Mouse (Mus musculus) NIH3T3 (cell line): ENCODE data around the gene Prpf4.

Source experiments
- DNase-seq: peaks from one replicate; pipeline ENCODE4 v3.0.0-alpha.2; 2012; ENCODE audit warnings: low read depth

The Prpf4 gene

DNA sequence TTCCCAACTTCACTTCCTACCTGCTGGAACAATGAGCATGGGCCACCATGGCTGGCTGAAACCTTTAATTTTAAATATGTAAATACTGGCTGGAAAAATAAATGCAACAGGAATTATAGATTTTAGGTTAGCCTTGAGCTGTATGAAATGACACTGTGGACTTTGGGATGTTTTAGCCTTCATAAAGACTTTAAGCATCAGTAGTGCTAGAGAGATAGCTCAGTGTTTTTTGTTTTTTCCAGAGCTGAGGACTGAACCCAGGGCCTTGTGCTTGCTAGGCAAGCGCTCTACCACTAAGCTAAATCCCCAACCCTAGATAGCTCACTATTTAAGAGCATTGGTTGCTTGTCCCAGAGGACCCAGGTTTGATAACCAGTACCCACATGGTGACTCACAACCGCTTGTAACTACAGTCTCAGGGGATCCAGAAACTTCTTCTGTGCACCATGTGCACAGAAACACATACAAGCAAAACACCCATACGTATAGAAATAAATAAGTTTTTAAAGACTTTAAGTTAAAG, 28.7 kb downstream of the Prpf4 start:
- no peak for DNase-seq

DNA sequence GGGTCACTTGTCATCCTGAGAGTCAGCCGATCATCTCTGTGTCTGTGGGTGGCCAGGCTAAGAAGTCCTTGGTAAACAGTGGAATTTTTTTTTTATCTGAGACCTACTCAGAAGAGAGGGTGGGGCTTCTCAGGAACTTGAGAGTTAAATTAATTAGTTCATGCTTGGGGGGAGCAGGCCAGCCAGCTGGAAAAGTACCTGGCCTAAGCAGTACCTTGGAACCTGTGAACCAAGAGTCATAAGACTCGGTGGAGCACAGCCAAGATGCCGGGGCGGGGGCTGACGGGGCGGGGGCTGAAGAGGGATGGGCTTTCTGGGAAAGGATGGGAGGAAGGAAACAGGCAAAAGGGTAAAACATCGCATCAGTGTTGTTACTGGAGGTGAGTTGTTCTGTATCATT, 29.3 kb downstream of the Prpf4 start:
- DNase-seq: no peak

DNA sequence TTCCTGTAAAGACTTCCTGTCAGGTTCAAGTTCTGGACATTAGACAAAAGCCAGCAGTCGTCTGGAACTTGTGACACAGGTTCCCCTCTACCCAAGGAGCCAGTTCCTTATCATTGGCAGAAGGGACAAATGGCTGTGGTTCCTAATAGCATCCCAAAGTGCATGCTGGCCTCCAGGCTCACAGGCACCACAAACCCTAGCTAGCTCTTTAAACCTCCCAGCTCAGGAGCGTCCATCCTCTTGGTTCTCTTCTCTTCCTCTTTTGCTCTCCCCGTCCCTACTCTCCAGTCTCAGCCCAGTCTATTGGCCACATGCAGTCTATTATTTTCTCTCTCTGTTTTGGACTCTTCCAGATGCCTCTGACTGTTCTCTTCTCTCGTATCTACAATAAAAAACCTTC, 31.2 kb downstream of the Prpf4 start:
- DNase-seq: no peak

DNA sequence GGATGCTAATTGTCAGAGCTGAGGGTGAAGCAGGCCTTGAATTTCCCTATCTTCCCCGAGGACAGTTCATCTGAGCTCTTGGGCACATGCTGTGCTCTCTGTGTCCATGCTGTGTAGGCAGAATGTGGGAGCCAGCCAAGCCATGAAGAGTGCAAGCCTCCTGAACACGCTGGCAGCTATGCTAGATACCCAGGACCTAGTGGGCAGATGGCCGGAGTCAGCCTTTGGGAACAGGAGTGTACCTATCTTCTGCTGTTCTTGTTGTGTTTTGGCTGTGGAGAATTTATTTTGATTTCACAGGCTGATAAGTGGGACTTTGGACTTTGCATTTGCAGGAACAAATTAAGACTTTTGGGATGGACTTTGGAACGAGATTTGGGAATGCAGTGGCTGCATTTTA, 31.9 kb downstream of the Prpf4 start:
- DNase-seq: no peak

DNA sequence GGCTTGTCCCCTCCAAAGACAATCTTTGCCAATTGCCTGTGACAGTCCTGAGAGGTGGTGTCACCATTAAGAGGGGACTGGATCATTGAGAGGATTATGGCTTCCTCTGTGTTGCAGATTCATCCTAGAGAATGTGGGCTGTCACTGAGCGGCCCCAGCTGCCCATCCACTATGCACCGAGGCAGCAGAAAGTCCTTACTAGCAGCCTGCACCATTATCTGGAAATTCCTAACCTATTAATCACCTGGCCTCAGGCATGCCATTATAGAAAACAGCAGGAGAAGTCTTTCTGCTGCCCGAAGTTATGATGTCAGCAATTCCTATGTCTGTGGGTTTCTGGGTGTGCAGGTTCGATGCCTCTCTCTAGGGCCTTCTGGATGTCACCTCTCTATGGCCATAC, 32.4 kb downstream of the Prpf4 start:
- peak; percentile 83 for DNase-seq

DNA sequence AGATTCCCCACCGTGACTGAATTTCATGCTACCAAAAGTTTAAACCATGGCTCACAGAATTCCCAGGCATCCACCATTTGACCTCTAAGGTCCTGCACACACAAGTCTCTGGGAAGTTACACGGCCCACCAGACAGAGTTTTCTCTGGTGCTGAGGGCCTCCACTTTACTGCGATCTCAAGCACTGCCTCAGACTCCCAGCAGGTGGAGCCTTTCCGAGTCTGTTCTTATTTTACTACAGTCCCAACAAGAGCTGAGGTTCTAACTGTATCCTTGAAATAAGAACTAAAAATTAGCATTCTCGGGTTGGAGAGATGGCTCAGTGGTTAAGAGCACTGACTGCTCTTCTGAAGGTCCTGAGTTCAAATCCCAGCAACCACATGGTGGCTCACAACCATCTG, 46.4 kb downstream of the Prpf4 start:
- DNase-seq: peak; percentile 72

DNA sequence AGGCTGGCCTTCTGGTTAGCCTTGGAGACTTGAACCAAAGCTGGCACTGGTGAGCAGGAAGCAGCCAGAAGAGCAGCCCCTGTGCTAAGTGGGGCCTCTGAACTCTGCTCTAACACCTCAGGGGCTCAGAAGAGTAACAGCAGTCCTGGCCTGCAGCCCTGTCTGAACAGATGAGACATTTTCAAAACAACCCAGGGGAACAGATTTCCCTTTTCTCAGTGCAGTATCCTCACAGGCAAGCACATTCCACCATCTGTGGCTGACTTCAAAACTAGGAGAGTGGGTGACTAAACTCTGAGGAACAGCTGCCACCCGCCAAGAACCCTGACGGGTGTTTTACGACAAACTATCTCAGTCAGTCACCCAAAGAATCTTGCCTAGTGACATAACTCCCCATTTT, 50.5 kb downstream of the Prpf4 start:
- no peak for DNase-seq

DNA sequence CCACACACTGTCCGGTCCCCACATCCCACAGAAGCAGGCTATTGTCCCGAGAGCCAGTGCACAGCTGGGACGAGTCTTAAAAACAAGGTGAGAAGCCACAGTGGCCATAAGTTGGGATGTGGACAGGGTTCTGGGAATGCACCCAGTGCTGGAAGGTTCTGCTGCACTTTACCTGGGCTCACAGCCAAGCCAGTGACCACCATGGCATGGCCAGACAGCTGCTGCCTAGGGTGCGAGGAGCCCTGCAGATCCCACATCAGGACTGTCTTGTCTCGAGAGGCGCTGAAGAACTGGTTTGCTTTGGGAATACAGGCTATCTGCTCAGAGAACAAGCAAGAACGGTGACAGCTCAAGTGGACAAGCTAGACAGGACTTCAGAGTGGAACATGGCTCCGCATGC, 51.8 kb downstream of the Prpf4 start:
- no peak for DNase-seq

DNA sequence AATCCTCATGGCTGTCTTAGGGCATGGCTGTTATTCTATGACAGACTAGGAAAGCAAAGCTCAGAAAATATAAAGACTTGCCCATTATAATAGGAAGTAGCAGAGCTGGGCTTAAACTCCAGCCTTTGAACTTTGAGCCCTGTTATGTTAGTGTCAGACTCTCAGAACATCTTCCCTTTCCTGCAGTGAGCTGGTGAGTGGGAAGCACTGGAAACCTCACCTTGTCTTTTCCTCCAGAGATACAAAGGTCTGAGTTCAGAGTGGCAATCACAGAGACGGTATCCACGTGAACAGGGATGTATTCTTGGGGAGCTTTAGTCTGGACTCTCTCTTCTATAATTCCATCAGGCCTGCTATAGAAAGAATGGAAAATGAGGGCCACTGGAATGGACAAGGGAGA, 54.5 kb downstream of the Prpf4 start:
- DNase-seq: no peak

DNA sequence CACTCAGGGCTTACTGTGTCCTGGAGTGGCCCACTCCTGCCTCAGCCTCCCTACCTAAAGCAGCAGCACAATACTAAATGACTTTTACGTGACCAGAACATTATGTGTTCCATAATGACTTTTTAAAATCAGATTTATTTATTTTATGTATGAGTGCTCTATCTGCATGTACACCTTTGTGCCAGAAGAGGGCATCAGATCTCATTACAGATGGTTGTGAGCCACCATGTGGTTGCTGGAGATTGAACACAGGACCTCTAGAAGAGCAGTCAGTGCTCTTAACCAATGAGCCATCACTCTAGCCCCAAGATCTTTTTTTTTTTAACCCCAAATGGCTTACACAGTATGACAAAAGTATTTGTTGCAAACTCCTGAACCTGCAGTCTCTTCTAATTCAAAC, 59.6 kb downstream of the Prpf4 start:
- DNase-seq: peak; percentile 22

DNA sequence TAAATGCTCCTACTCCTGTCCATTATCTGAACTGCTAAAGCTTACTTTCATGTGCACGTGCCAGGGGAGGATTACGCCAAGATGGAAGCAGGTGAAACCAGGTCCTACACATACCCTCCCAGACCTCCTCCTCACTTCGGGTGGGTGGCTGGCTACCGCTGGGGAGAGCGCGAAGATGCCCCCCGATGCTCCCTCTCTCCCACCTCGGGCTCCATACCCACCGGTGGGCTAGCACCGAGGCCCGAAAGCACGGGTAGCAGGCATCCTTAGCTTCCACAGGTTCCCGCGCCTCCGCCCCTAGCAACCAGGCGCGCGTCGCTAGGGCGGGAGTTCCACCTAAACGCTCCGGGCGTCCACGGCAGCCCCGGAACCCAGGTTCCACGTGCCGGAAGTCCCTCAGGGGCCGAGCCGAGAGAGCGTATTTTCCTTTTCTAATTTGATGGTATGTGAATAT, 62.0 kb downstream of the Prpf4 start, which contains the start of gene Wdr31:
Gene Wdr31, minus strand, starts transcription at position 299 of the 454 bp plus-strand sequence.
- DNase-seq: peak; percentile 94

DNA sequence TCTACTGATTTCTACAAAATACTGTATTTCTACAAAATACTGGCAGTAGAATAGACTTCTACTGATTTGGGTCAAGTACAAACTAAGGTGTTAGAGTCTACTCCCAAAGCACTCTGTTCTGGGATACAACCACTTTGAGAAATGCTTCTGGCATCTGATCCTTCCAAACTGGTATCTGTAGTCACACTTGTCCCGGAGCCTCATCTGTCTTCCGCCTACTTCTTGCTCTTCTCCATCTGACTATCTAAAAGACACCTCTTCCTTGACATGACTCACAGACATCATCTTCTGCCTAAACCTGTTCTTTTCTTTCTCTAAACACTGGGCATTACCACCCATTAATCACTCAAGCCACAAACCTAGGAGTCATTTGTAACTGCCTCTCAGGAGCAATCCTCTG, 63.5 kb downstream of the Prpf4 start:
- DNase-seq: no peak

DNA sequence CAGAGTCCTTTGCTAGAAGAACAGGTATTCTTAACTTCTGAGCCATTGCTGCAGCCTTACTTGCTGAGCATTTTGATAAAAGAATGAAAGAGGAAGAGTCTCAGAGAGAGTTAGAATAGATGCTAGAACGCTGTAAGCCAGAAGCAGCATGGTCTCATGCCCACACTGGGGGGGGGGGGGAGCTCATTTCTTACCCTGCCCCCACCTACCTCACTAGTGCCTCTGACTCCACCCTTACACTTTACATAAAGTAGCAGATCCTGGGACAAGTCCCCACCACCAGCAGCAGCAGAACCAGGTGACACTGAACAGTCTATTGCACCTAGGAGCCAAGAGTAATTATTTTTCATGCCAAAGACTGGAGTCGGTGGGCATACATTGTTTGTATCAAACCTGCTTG, 66.5 kb downstream of the Prpf4 start:
- DNase-seq: no peak

DNA sequence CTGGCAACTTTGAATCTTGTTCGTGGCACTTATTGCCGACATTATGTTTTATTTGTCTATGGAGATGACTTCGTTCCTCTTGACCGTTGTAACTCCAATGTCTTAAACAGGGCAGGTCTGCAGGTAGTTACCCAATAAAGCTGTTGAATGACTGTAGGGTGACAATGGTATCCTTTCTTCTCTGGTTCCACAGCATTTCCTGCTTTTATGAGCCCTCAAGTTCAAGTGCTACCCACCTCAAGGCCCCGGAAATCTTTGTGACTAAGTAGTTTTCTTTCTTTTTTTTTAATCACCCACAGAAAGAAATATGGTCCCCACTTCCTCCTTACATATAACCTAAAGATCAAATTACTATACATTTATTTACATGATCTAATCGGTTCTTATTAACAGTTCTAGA, 67.2 kb downstream of the Prpf4 start:
- DNase-seq: no peak
